Mouse (Mus musculus) embryonic fibroblast, embryonic 13.5 days (primary cell): ENCODE measurements around the gene Vmn2r9. TPM values are rescaled to one million over a fixed set of nuclear protein-coding genes. Genes with fewer than 3 reads are reported as not detected.
A peak's percentile ranks its signal among the peaks of the same experiment; 100 is the strongest.
"Not testable (repeated sequence)": the region's sequence is repeated elsewhere in the genome, so short reads cannot be mapped to it uniquely, and the experiment has no call there.

ENCODE experiments used
- H3K27ac ChIP-seq: 2 replicates; pipeline ENCODE4 v1.5.1; 2012; ENCODE audit warnings: low read length, control low read depth, inconsistent platforms; ENCODE audit not compliant: insufficient read depth
- H3K4me1 ChIP-seq: 2 replicates; pipeline ENCODE4 v1.6.1; 2011; ENCODE audit warnings: low read length; ENCODE audit not compliant: control insufficient read depth, insufficient read depth
- H3K4me3 ChIP-seq: 2 replicates; pipeline ENCODE4 v1.5.1; 2011; ENCODE audit warnings: mild to moderate bottlenecking, control low read depth, low read length; ENCODE audit not compliant: insufficient read depth
- CTCF ChIP-seq: IDR thresholded peaks from 2 replicates; pipeline ENCODE4 v1.5.1; 2011; ENCODE audit warnings: mild to moderate bottlenecking, control low read depth, low read length, moderate library complexity, borderline replicate concordance; ENCODE audit not compliant: insufficient read depth
- POLR2A ChIP-seq: IDR thresholded peaks from 2 replicates; pipeline ENCODE4 v1.6.1; 2011; ENCODE audit warnings: low read depth, mild to moderate bottlenecking, control low read depth, low read length, moderate library complexity
- polyA plus RNA-seq: library from polyadenylated mRNA; stranded (reverse); fragments of >200 nt; gene quantifications from 2 replicates; pipeline ENCODE4 v1.2.4, GENCODE M21; 2011; ENCODE audit warnings: low read depth; ENCODE audit not compliant: missing spikeins, insufficient read length

Gene Vmn2r9
- not detected in 2 replicates for polyA plus RNA-seq

- H3K27ac ChIP-seq, H3K4me3 ChIP-seq, H3K4me1 ChIP-seq: not testable (repeated sequence)
These were observed at the start of gene Vmn2r9 for GRCm38 (mm10) chr5:108852501-108852900. Vmn2r9 (minus strand) TSS chr5:108852601.

GRCm38 (mm10) chr5:108866746-108867145, 14.3 kb upstream of the Vmn2r9 start:
- TF ChIP-seq CTCF: peak; percentile 5; the same call in 1 of the 2 replicates
- H3K4me1 ChIP-seq, H3K27ac ChIP-seq, H3K4me3 ChIP-seq: not testable (repeated sequence)

- H3K4me1 ChIP-seq: no peaks in the 10 kb centered on the region
- TF ChIP-seq POLR2A (no peak), CTCF (no peak)
- H3K4me3 ChIP-seq: no peak overlapping the region
- H3K27ac ChIP-seq: no peak overlapping the region
These were observed 2.9 kb downstream of the Vmn2r9 start for GRCm38 (mm10) chr5:108849466-108849865.

GRCm38 (mm10) chr5:108836156-108836555, 16.2 kb downstream of the Vmn2r9 start:
- Histone ChIP-seq H3K4me3 (no peak overlapping the region), H3K27ac (no peak overlapping the region), H3K4me1 (no peaks in the 10 kb centered on the region)
- TF ChIP-seq CTCF: no peak
- TF ChIP-seq POLR2A: no peak

GRCm38 (mm10) chr5:108823276-108823675, 29.1 kb downstream of the Vmn2r9 start:
- no peak overlapping the region for H3K4me3 ChIP-seq
- H3K4me1 ChIP-seq: no peaks in the 10 kb centered on the region
- no peak overlapping the region for H3K27ac ChIP-seq
- no peak for TF ChIP-seq POLR2A
- TF ChIP-seq CTCF: no peak

GRCm38 (mm10) chr5:108808750-108809149, 43.7 kb downstream of the Vmn2r9 start, which contains the start of gene Vmn2r8:
Vmn2r8 (minus strand) TSS chr5:108808850.
- H3K27ac ChIP-seq, H3K4me1 ChIP-seq, H3K4me3 ChIP-seq: not testable (repeated sequence)

GRCm38 (mm10) chr5:108803646-108804045, 48.8 kb downstream of the Vmn2r9 start:
- TF ChIP-seq CTCF (no peak), POLR2A (no peak)
- Histone ChIP-seq H3K27ac (no peak overlapping the region), H3K4me1 (no peaks in the 10 kb centered on the region), H3K4me3 (no peak overlapping the region)

GRCm38 (mm10) chr5:108795263-108795662, 57.1 kb downstream of the Vmn2r9 start, which contains the start of gene Tmed11:
Tmed11 (minus strand) TSS chr5:108795363.
- not testable (repeated sequence) for H3K4me1 ChIP-seq, H3K4me3 ChIP-seq, H3K27ac ChIP-seq

- H3K4me1 ChIP-seq, H3K4me3 ChIP-seq, H3K27ac ChIP-seq: not testable (repeated sequence)
These were observed 62.0 kb downstream of the Vmn2r9 start for GRCm38 (mm10) chr5:108790385-108790784.

Other genes starting within 250 kb of the Vmn2r9 start
- gene Gak, start 222.8 kb downstream of the Vmn2r9 start, polyA plus RNA-seq: 74.7 and 92.7 TPM in 2 replicates
- gene Tmem175, start 222.8 kb downstream of the Vmn2r9 start, polyA plus RNA-seq: 29.0 and 36.3 TPM in 2 replicates
- 17.9 and 18.6 TPM in 2 replicates for gene Idua, start 192.3 kb downstream of the Vmn2r9 start, polyA plus RNA-seq
- 11.7 and 11.8 TPM in 2 replicates for gene Dgkq, start 182.9 kb downstream of the Vmn2r9 start, polyA plus RNA-seq
- 0.23 TPM in 1 of 2 replicates, not detected in the other for gene Slc26a1, start 177.0 kb downstream of the Vmn2r9 start, polyA plus RNA-seq
- 22.5 and 30.6 TPM in 2 replicates for gene Fgfrl1, start 160.2 kb downstream of the Vmn2r9 start, polyA plus RNA-seq
- not detected in 2 replicates for gene Rnf212, start 77.6 kb downstream of the Vmn2r9 start, polyA plus RNA-seq
- gene Tmed11, start 57.2 kb downstream of the Vmn2r9 start, polyA plus RNA-seq: not detected in 2 replicates
- not detected in 2 replicates for gene Vmn2r8, start 43.8 kb downstream of the Vmn2r9 start, polyA plus RNA-seq
- gene Vmn2r10, start 153.9 kb upstream of the Vmn2r9 start, polyA plus RNA-seq: not detected in 2 replicates
- not detected in 2 replicates for gene Vmn2r11, start 207.0 kb upstream of the Vmn2r9 start, polyA plus RNA-seq
- not detected in 2 replicates for gene Vmn2r12, start 245.3 kb upstream of the Vmn2r9 start, polyA plus RNA-seq